Mouse (Mus musculus) neural tube, embryonic 11.5 days (tissue): ENCODE data around the gene Spata19. TPM values are rescaled to one million over a fixed set of nuclear protein-coding genes. Genes with fewer than 3 reads are reported as not detected.
A peak's percentile ranks its signal among the peaks of the same experiment; 100 is the strongest.

Experiments used
- ATAC-seq: fragments of 200-750 bp; cut with Nextera tagmentation; 2 replicates; pipeline ENCODE4 v1.8.0; 2017; ENCODE audit warnings: moderate number of reproducible peaks, mild to moderate bottlenecking, moderate TSS enrichment, moderate library complexity; ENCODE audit not compliant: insufficient read depth, low FRiP score, low TSS enrichment
- DNase-seq: peaks from one replicate; pipeline ENCODE4 v3.0.0-alpha.2; 2015; ENCODE audit warnings: low spot score
- H3K27ac ChIP-seq: fragments of 300-500 bp; sonication (generic); 2 replicates; pipeline ENCODE4 v1.5.1; 2014; ENCODE audit warnings: low read depth, mild to moderate bottlenecking, low read length
- H3K27me3 ChIP-seq: fragments of 300-500 bp; sonication (generic); 2 replicates; pipeline ENCODE4 v1.6.1; 2014; ENCODE audit warnings: mild to moderate bottlenecking, low read length, mixed read lengths; ENCODE audit not compliant: control insufficient read depth, insufficient read depth
- H3K36me3 ChIP-seq: fragments of 300-500 bp; sonication (generic); 2 replicates; pipeline ENCODE4 v1.6.1; 2014; ENCODE audit warnings: mild to moderate bottlenecking, low read length, moderate library complexity, mixed read lengths; ENCODE audit not compliant: control insufficient read depth, insufficient read depth
- H3K4me1 ChIP-seq: fragments of 300-500 bp; sonication (generic); 2 replicates; pipeline ENCODE4 v1.6.1; 2014; ENCODE audit warnings: low read length, mixed read lengths; ENCODE audit not compliant: control insufficient read depth, insufficient read depth
- H3K4me2 ChIP-seq: fragments of 300-500 bp; sonication (generic); 2 replicates; pipeline ENCODE4 v1.6.1; 2014; ENCODE audit warnings: low read depth, mild to moderate bottlenecking, moderate library complexity
- H3K4me3 ChIP-seq: fragments of 300-500 bp; sonication (generic); 2 replicates; pipeline ENCODE4 v1.5.1; 2014; ENCODE audit warnings: low read depth, low read length
- H3K9ac ChIP-seq: fragments of 300-500 bp; sonication (generic); 2 replicates; pipeline ENCODE4 v1.6.1; 2014; ENCODE audit warnings: mild to moderate bottlenecking, low read length
- H3K9me3 ChIP-seq: fragments of 300-500 bp; sonication (generic); 2 replicates; pipeline ENCODE4 v1.6.1; 2016; ENCODE audit warnings: low read length; ENCODE audit not compliant: control insufficient read depth
- WGBS: fragments of 180-500 bp; shearing (Covaris S2); extraction: QIAGEN DNeasy Blood & Tissue Kit; methylation state at CpG from one replicate; pipeline ENCODE4 v1.1.7; 2014; 5-methylcytosine and 5-hydroxymethylcytosine counted together
- polyA plus RNA-seq: library from polyadenylated mRNA; unstranded; fragments of >200 nt; fragmentation: Nextera tagmentation; extraction: Ambion mirVana; gene quantifications from 2 replicates; pipeline ENCODE4 v1.2.1, GENCODE M21; 2014

The Spata19 gene
- polyA plus RNA-seq, 1 experiment from 2014 or later = not detected

DNA sequence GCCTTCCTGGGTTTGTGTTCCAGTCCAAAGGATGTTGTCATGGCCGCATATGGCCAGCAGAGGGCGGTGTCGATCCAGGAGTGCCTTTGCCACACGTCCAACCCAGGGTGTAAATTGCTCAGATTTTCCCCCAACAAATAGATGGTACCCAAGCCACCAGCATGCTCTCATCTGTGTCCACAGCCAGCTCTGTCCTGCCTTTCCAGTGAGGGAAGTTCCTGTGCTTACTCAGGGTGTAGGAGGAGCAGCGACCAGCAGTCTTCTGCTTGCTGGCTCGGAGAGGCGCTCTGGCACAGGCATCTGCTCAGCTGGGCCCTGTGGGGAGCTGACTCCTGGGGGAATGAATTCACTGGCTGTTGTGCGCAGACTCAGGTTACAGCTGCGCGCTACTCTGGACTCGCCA is 17.5 kb downstream of the Spata19 start:
- WGBS = 2% methylated on average over 11 of the region's 11 CpGs
- peak; percentile 74 for ATAC-seq
- DNase-seq = peak; percentile 84
- no peak overlapping the region for H3K4me3 ChIP-seq
- H3K36me3 ChIP-seq = no peaks in the 10 kb centered on the region
- peak overlapping the region; percentile 38 for H3K4me2 ChIP-seq
- no peak overlapping the region; the same call in 1 of the 2 replicates for H3K9ac ChIP-seq
- no peak overlapping the region for H3K27ac ChIP-seq
- no peaks in the 10 kb centered on the region for H3K27me3 ChIP-seq
- no peaks in the 10 kb centered on the region for H3K9me3 ChIP-seq
- H3K4me1 ChIP-seq = no peaks in the 10 kb centered on the region

DNA sequence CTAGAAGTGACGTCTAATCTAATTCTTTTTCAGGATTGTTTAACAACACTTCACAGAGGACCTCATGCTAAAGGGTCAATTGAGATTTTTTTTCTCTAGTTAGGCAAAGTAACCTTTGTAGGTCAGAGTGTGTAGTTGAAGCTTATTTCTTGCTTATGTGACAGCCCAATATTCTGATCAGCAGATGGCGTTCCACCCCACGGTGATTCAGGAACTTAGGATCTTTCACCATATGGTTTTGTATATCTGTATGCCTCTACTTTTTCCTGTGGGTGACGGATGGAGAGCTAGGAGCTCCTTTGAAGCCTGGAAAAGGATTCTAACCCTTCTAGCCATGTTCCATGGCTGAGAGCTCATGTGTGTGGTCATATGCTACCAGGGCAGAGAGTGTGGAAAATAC is 27.9 kb downstream of the Spata19 start:
- no peaks in the 10 kb centered on the region for H3K4me1 ChIP-seq
- H3K9me3 ChIP-seq = no peaks in the 10 kb centered on the region
- H3K27me3 ChIP-seq = no peaks in the 10 kb centered on the region
- H3K27ac ChIP-seq = no peak overlapping the region
- 71% methylated on average over 4 of the region's 4 CpGs for WGBS
- H3K4me3 ChIP-seq = no peak overlapping the region
- DNase-seq (no peak), ATAC-seq (no peak)
- no peak overlapping the region for H3K9ac ChIP-seq
- no peaks in the 10 kb centered on the region for H3K36me3 ChIP-seq
- no peak overlapping the region for H3K4me2 ChIP-seq

DNA sequence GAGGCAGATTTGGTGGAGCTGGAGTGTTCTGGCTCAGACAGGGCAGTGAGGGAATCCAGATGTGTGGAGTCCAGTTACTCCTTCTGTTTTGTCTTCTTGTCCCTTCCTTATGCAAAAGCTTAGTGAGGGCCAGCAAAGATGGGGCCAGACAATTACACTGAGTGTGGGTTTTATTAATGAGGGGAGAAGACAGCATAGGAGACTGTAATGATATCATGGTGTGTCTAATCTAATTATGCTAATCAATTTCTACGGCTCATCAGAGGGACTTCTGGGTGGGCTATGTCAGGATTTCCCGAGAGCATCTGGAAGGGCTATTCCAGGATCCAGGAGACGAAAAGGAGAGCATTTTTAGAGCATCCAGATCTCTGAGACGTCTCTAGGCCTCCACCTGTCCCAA is 32.0 kb downstream of the Spata19 start:
- Histone ChIP-seq H3K27ac (no peak overlapping the region), H3K36me3 (no peaks in the 10 kb centered on the region), H3K9me3 (no peaks in the 10 kb centered on the region), H3K9ac (no peak overlapping the region), H3K4me2 (no peak overlapping the region), H3K27me3 (no peaks in the 10 kb centered on the region), H3K4me3 (no peak overlapping the region), H3K4me1 (no peaks in the 10 kb centered on the region)
- no peak for DNase-seq
- no peak for ATAC-seq
- WGBS = 52% methylated on average over 4 of the region's 4 CpGs

DNA sequence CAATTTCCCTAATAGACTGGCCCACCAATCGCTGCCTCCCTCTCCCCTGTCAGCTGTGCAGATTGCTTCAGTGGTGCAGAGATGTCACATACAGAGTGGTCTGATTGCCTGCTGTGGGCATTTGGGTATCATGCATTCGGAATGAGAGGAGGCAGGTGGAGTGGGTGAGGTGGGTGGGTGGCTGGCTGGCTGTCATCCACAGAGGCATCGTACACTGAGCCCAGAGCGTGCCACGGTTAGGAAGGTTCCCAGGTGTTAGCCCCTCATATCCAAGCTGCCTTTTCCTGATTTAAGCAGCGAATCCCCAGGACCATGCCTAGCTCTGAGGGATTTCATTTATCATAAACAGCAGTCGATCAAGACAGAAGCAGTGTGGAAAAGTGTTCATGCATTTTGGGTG is 36.7 kb downstream of the Spata19 start:
- DNase-seq = no peak
- H3K27ac ChIP-seq = no peak overlapping the region

DNA sequence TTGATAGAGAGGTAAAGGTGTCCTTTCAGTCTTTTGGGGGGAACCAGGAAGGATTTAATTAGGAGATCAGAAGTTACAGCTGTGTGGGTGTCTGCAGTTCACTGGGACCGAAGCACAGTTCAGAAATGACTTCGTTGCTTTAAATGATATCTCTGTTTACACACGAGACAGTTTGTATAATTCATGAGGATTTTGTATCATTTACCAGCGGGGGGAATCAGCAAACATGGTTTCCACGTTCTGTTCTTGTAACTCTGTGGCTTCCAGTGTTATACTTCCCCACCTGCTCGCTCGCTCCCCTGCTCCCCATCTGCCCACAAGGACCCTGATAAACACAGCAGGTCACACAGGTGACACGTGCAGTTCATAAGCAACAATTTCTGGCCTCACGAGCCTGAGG is 39.3 kb downstream of the Spata19 start:
- Histone ChIP-seq H3K4me2 (no peak overlapping the region), H3K27ac (no peak overlapping the region), H3K27me3 (no peaks in the 10 kb centered on the region), H3K9ac (no peak overlapping the region), H3K36me3 (no peaks in the 10 kb centered on the region), H3K4me3 (no peak overlapping the region), H3K4me1 (no peaks in the 10 kb centered on the region), H3K9me3 (no peaks in the 10 kb centered on the region)
- DNase-seq (no peak), ATAC-seq (no peak)
- WGBS = 79% methylated on average over 9 of the region's 9 CpGs

More for the DNA sequence above, 36.7 kb downstream of the Spata19 start:
- no peak overlapping the region for H3K4me2 ChIP-seq
- H3K9me3 ChIP-seq = no peaks in the 10 kb centered on the region
- no peak overlapping the region for H3K9ac ChIP-seq
- H3K36me3 ChIP-seq = no peaks in the 10 kb centered on the region
- WGBS = 87% methylated on average over 7 of the region's 7 CpGs
- no peaks in the 10 kb centered on the region for H3K4me1 ChIP-seq
- H3K27me3 ChIP-seq = no peaks in the 10 kb centered on the region
- ATAC-seq = no peak
- no peak overlapping the region for H3K4me3 ChIP-seq

DNA sequence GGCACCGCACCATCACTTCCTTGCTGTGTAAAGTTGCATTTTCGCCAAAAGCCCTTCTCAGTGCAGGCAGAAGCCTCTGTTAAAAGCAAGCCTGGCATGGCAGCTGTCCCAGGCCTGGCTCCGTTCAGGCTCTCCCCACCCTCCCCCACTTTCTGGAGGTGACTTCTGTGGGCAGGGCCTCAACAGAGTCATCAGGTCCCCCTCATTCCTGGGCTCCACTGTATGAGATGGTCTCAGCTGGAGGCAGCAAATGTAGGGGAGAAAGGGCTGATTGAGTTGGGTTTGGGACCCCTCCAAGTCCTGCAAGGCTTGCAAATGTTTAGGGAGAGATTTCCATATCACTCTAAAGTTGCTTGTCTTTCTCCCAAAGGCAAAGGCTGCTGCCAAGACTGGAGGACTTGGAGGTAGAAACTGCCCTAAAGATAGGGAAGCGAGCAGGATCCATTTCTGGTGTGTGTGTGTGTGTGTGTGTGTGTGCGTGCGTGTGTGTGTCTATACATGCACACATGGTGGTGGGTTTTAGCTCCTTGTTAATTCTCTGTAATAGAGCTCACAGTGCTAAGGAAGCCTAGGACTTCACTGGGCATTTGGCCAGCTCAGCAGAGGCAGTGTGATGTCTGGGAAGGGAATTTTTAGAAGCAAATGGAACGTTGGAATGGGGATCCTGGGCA is 40.9 kb downstream of the Spata19 start:
- no peak overlapping the region for H3K4me2 ChIP-seq
- ATAC-seq (no peak), DNase-seq (no peak)
- no peaks in the 10 kb centered on the region for H3K4me1 ChIP-seq
- no peak overlapping the region for H3K4me3 ChIP-seq
- H3K9ac ChIP-seq = no peak overlapping the region
- H3K9me3 ChIP-seq = no peaks in the 10 kb centered on the region
- no peaks in the 10 kb centered on the region for H3K27me3 ChIP-seq
- H3K27ac ChIP-seq = no peak overlapping the region
- no peaks in the 10 kb centered on the region for H3K36me3 ChIP-seq
- 61% methylated on average over 7 of the region's 7 CpGs for WGBS

DNA sequence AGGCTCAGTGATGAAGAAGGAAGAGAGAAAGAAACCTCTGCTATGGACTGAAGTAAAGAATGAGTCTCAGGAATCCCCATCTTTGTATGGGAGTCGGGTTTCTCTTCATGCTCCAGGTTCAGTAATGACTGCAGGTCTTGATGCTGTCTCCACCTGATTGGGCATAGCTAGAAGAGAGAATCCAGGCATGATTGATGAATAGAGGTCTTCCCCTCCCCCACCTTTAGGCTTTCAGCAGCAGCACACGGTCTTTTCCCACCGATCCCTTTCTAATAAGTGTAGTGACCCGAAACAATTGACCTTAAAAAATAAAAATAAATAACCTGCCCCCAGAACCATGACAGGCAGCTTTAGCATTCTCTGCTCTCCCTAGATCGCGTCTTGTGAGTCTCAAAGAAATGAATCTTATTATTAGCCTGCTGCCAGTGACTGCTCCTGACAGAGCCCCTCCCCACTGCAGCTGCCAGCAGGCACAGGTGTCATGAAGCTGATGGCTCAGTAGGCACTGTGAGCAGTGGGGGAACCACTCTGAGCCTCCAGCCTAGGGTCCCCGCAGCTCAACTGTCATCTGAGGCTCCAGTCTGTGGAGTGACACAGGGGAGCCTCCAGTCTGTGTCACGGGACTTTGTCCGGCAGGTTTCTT is 53.3 kb downstream of the Spata19 start:
- WGBS = 40% methylated on average over 9 of the region's 9 CpGs
- DNase-seq (peak; percentile 43), ATAC-seq (peak; percentile 53; the same call in 1 of the 2 replicates)
- 0 out of 2 replicates have a peak, but pooled peaks cover 7% of the 10 kb centered on the region for H3K4me1 ChIP-seq
- H3K4me3 ChIP-seq = no peak overlapping the region
- H3K9me3 ChIP-seq = no peaks in the 10 kb centered on the region
- H3K27ac ChIP-seq = no peak overlapping the region
- no peak overlapping the region for H3K4me2 ChIP-seq
- H3K36me3 ChIP-seq = no peaks in the 10 kb centered on the region
- no peak overlapping the region for H3K9ac ChIP-seq
- H3K27me3 ChIP-seq = no peaks in the 10 kb centered on the region
